Comparison of ENCODE assay signal across 8 mouse cellular contexts in genomic region chr9:77340159-77340862, GRCm38 (mm10). TPM values are rescaled to one million over a fixed set of nuclear protein-coding genes. Genes with fewer than 3 reads are reported as not detected.
DNase-seq lines count a peak whose midpoint lies in the region; ATAC-seq and TF ChIP-seq lines count a peak whose summit lies in the region.

No protein-coding gene starts in this region.

- peak overlapping the region; percentile 49 for H3K4me2 ChIP-seq in heart, embryonic 11.5 days
- peak overlapping the region; percentile 48 for H3K4me2 ChIP-seq in embryonic facial prominence, embryonic 14.5 days (ENCODE audit: low read depth, low read length)
- H3K4me2 ChIP-seq in hindbrain, postnatal 0 days (ENCODE audit: low read depth, low read length), result peak overlapping the region; percentile 53
- peak overlapping the region; percentile 37 for H3K4me2 ChIP-seq in limb, embryonic 15.5 days

- intact Hi-C loops in heart, postnatal 25 days (cut with DNase I), result loop anchor here (5.0 kb wide), 1 partner anchor 73 kb away; no protein-coding TSS in a partner anchor

- H3K9ac ChIP-seq in heart, embryonic 11.5 days (ENCODE audit: low read depth, low read length), result peak overlapping the region; percentile 8; the same call in 1 of the 2 replicates
- 0 out of 2 replicates have a peak overlapping the region, but pooled peaks have one; percentile 11 for H3K9ac ChIP-seq in embryonic facial prominence, embryonic 14.5 days (ENCODE audit: low read depth, low read length)
- H3K9ac ChIP-seq in hindbrain, postnatal 0 days (replicated peaks; ENCODE audit: low read length), result peak overlapping the region; percentile 33; the same call in 1 of the 2 replicates
- H3K9ac ChIP-seq in limb, embryonic 15.5 days, result no peak overlapping the region

- peak overlapping the region; percentile 10 for H3K4me3 ChIP-seq in heart, embryonic 11.5 days (ENCODE audit: low read depth, low read length)
- peak overlapping the region; percentile 25 for H3K4me3 ChIP-seq in embryonic facial prominence, embryonic 14.5 days (ENCODE audit: low read depth, low read length)
- H3K4me3 ChIP-seq in hindbrain, postnatal 0 days (ENCODE audit: low read length), result peak overlapping the region; percentile 22
- peak overlapping the region; percentile 25 for H3K4me3 ChIP-seq in limb, embryonic 15.5 days

- no peak for TF ChIP-seq CTCF in hindbrain, postnatal 0 days (IDR thresholded peaks at IDR 0.05; ENCODE audit: low read depth)

- 0 out of 2 replicates have a peak, but pooled peaks have one; percentile 31 for ATAC-seq in heart, embryonic 11.5 days (replicated peaks; ENCODE audit: insufficient number of reproducible peaks, low FRiP score, low TSS enrichment)
- no peak for ATAC-seq in embryonic facial prominence, embryonic 14.5 days (ENCODE audit: low read depth)
- peak; percentile 83 for ATAC-seq in hindbrain, postnatal 0 days
- ATAC-seq in limb, embryonic 15.5 days (ENCODE audit: insufficient number of reproducible peaks, low FRiP score, low TSS enrichment, low read depth), result no peak

- H3K36me3 ChIP-seq in heart, embryonic 11.5 days (ENCODE audit: control insufficient read depth, insufficient read depth, low read length), result no peaks in the 10 kb centered on the region
- no peaks in the 10 kb centered on the region for H3K36me3 ChIP-seq in embryonic facial prominence, embryonic 14.5 days (ENCODE audit: control insufficient read depth, insufficient read depth, low read length)
- no peaks in the 10 kb centered on the region for H3K36me3 ChIP-seq in hindbrain, postnatal 0 days (ENCODE audit: insufficient read depth, low read length)
- H3K36me3 ChIP-seq in limb, embryonic 15.5 days, result no peaks in the 10 kb centered on the region

- peak overlapping the region; percentile 79 for H3K27ac ChIP-seq in heart, embryonic 11.5 days (ENCODE audit: low read depth, low read length)
- H3K27ac ChIP-seq in embryonic facial prominence, embryonic 14.5 days (replicated peaks; ENCODE audit: low read depth, low read length), result no peak overlapping the region
- peak overlapping the region; percentile 65 for H3K27ac ChIP-seq in hindbrain, postnatal 0 days
- no peak overlapping the region for H3K27ac ChIP-seq in limb, embryonic 15.5 days

- WGBS in heart, embryonic 11.5 days (ENCODE audit: insufficient replicate concordance), result 12% methylated on average over 18 of the region's 18 CpGs
- 18% methylated on average over 18 of the region's 18 CpGs for WGBS in embryonic facial prominence, embryonic 14.5 days
- 23% methylated on average over 18 of the region's 18 CpGs for WGBS in hindbrain, postnatal 0 days
- 22% methylated on average over 18 of the region's 18 CpGs for WGBS in limb, embryonic 15.5 days

- peaks cover 16% of the 10 kb centered on the region for H3K4me1 ChIP-seq in heart, embryonic 11.5 days (ENCODE audit: control insufficient read depth, insufficient read depth, low read length)
- H3K4me1 ChIP-seq in embryonic facial prominence, embryonic 14.5 days (ENCODE audit: control insufficient read depth, insufficient read depth, low read length), result 0 out of 2 replicates have a peak, but pooled peaks cover 8% of the 10 kb centered on the region
- H3K4me1 ChIP-seq in hindbrain, postnatal 0 days (ENCODE audit: insufficient read depth, low read length), result no peaks in the 10 kb centered on the region
- H3K4me1 ChIP-seq in limb, embryonic 15.5 days, result peaks cover 6% of the 10 kb centered on the region

- no peaks in the 10 kb centered on the region for H3K9me3 ChIP-seq in heart, embryonic 11.5 days (replicated peaks; ENCODE audit: control insufficient read depth, low read length)
- H3K9me3 ChIP-seq in embryonic facial prominence, embryonic 14.5 days (ENCODE audit: control insufficient read depth, low read length), result no peaks in the 10 kb centered on the region
- H3K9me3 ChIP-seq in hindbrain, postnatal 0 days (ENCODE audit: low read length), result no peaks in the 10 kb centered on the region
- no peaks in the 10 kb centered on the region for H3K9me3 ChIP-seq in limb, embryonic 15.5 days

- no peak for DNase-seq in heart, postnatal 25 days (ENCODE audit: low spot score)
- peak; percentile 36 for DNase-seq in embryonic facial prominence, embryonic 14.5 days (ENCODE audit: low spot score)
- peak; percentile 53 for DNase-seq in hindbrain, postnatal 0 days (ENCODE audit: low spot score)
- DNase-seq in gastrocnemius, adult 18-20 months (ENCODE audit: low spot score), result no peak
- DNase-seq in urinary bladder, adult 18-20 months (ENCODE audit: low spot score in 2 of 2), result no peak
- no peak for DNase-seq in cerebellum, adult 8-10 months

- no peaks in the 10 kb centered on the region for H3K27me3 ChIP-seq in heart, embryonic 11.5 days (ENCODE audit: control insufficient read depth, insufficient read depth, low read length)
- H3K27me3 ChIP-seq in embryonic facial prominence, embryonic 14.5 days (replicated peaks; ENCODE audit: control insufficient read depth, insufficient read depth, low read length), result no peaks in the 10 kb centered on the region
- no peaks in the 10 kb centered on the region for H3K27me3 ChIP-seq in hindbrain, postnatal 0 days (ENCODE audit: insufficient read depth, low read length)
- H3K27me3 ChIP-seq in limb, embryonic 15.5 days, result no peaks in the 10 kb centered on the region

RNA-seq across cellular contexts. Expression of gene Mlip, which starts 12.5 kb away (rescaled TPM):
- polyA plus RNA-seq in heart, embryonic 11.5 days (2014; fragmentation: Nextera tagmentation; extraction: Ambion mirVana), result 76.2 and 78.5 TPM in 2 replicates
- total RNA-seq in heart, postnatal 25 days (2021), result 100 to 1,000 TPM; 134 to 142 TPM
- polyA plus RNA-seq in embryonic facial prominence, embryonic 14.5 days (2014; fragmentation: Nextera tagmentation; extraction: Ambion mirVana), result 5.2 and 17.1 TPM in 2 replicates
- 1.3 and 2.5 TPM in 2 replicates for total RNA-seq in hindbrain, postnatal 0 days (2014; rRNA removed)
- 2.1 and 3.3 TPM in 2 replicates for polyA plus RNA-seq in hindbrain, postnatal 0 days (2015; fragmentation: Nextera tagmentation; extraction: Ambion mirVana)
- polyA plus RNA-seq in limb, embryonic 15.5 days (2015; fragmentation: Nextera tagmentation; extraction: Ambion mirVana), result 1.3 and 7.1 TPM in 2 replicates
- total RNA-seq in gastrocnemius, adult 18-20 months (2021), result 100 to 1,000 TPM in 1 of 2 experiments, 10 to 100 TPM in 1; 88.0 to 103 TPM

Comparison
In these comparisons a context has a peak if more than half of its experiments do, and no peak if none do; other contexts are left out.
1. ATAC-seq: peak in heart, embryonic 11.5 days (single experiment) and hindbrain, postnatal 0 days (single experiment); none in embryonic facial prominence, embryonic 14.5 days (single experiment) and limb, embryonic 15.5 days (single experiment).
2. H3K27ac ChIP-seq: peak in heart, embryonic 11.5 days (single experiment) and hindbrain, postnatal 0 days (single experiment); none in embryonic facial prominence, embryonic 14.5 days (single experiment) and limb, embryonic 15.5 days (single experiment).
3. DNase-seq: peak in embryonic facial prominence, embryonic 14.5 days (single experiment) and hindbrain, postnatal 0 days (single experiment); none in heart, postnatal 25 days (single experiment), gastrocnemius, adult 18-20 months (single experiment), urinary bladder, adult 18-20 months (0 of 2) and cerebellum, adult 8-10 months (single experiment).
4. Peak in every context shown above with its lines, with median percentiles within 50 percentile points of each other: H3K4me2 ChIP-seq and H3K4me3 ChIP-seq.